Mouse (Mus musculus): ENCODE measurements at regions not wholly inside any gene's neighbourhood (a gene's known extent, or its start where the extent isn't known, plus 50 kb on each side); places are given as distances from the start of the nearest gene placed in this dataset.

DNA sequence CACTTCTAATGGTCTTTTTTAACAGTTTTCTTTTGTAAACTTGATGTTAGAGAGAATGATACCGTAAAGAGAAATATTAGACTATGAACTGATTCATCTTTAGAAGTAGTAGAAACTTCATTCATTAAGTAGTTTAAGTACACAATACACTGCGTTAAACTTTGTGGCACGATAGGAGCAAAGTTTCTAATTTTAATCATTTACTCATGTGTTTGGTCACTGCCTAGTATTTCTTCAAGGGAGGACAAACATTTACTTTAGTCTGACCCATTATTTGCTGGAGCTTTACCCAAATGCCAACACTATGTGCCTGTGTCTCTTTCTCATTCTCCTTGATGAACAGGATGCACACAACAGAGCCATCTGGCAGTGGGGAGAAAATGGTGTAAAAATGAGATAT is 200.6 kb downstream of the Chm start:
- 32% methylated on average over 3 of the region's 3 CpGs for WGBS
- Histone ChIP-seq H3K27ac (ENCODE audit: insufficient read depth, low read depth, low read length) (no peak overlapping the region), H3K4me1 (ENCODE audit: control insufficient read depth, insufficient read depth, insufficient read length, low read length) (no peaks in the 10 kb centered on the region), H3K36me3 (ENCODE audit: control insufficient read depth, insufficient read depth, low read length) (no peaks in the 10 kb centered on the region), H3K27me3 (ENCODE audit: control insufficient read depth, insufficient read depth, low read length) (no peaks in the 10 kb centered on the region), H3K4me3 (ENCODE audit: low read depth, low read length) (no peak overlapping the region)
- no peak for TF ChIP-seq CTCF (IDR thresholded peaks at IDR 0.05; ENCODE audit: extremely low read depth, insufficient read length, insufficient replicate concordance, low read depth, low read length)
- TF ChIP-seq POLR2A (IDR thresholded peaks at IDR 0.05; ENCODE audit: low read depth, low read length) = no peak

DNA sequence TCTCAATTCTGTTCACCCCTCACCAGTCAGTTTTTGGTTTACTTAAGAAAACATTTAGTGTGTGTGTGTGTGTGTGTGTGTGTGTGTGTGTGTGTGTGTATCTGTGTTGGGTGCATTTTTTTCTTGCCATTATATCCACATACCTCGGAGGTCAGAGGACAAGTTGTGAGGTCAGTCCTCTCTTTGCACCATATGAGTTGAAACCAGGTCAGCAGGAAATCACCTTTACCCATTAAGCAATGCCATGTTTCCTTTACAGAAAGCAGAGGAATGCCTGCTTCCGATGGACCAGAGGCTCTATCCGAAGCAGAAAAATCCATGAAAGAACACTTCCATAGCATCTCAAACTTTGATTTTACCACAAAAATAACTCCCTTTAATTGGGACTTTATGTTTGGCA is 201.2 kb downstream of the Chm start:
- Histone ChIP-seq H3K27me3 (ENCODE audit: control insufficient read depth, insufficient read depth, low read length) (no peaks in the 10 kb centered on the region), H3K4me1 (ENCODE audit: control insufficient read depth, insufficient read depth, insufficient read length, low read length) (no peaks in the 10 kb centered on the region), H3K4me3 (ENCODE audit: low read depth, low read length) (no peak overlapping the region), H3K36me3 (ENCODE audit: control insufficient read depth, insufficient read depth, low read length) (no peaks in the 10 kb centered on the region), H3K27ac (ENCODE audit: insufficient read depth, low read depth, low read length) (no peak overlapping the region)
- WGBS = 52% methylated on average over 3 of the region's 3 CpGs
- no peak for TF ChIP-seq CTCF (IDR thresholded peaks at IDR 0.05; ENCODE audit: extremely low read depth, insufficient read length, insufficient replicate concordance, low read depth, low read length)

DNA sequence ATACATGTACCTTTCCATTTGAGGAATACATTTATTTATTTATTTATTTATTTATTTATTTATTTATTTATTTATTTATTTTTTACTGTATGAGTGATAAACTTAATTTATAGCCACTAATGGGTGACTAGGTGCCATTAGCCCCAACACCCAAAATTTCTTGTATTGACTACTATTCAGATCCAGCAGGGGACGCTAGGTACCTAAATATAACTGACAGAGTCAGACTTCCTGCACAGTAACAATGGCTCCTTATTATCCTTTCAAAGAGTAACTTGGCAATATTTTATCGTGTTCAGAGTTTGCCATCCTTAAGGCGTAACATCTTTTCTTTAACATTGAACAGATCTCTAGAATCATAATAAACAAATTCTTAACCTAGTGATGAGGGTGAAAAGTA is 206.7 kb downstream of the Chm start:
- Histone ChIP-seq H3K4me1 (ENCODE audit: control insufficient read depth, insufficient read depth, insufficient read length, low read length) (no peaks in the 10 kb centered on the region), H3K27ac (ENCODE audit: insufficient read depth, low read depth, low read length) (no peak overlapping the region), H3K36me3 (ENCODE audit: control insufficient read depth, insufficient read depth, low read length) (no peaks in the 10 kb centered on the region), H3K4me3 (ENCODE audit: low read depth, low read length) (no peak overlapping the region), H3K27me3 (ENCODE audit: control insufficient read depth, insufficient read depth, low read length) (no peaks in the 10 kb centered on the region)
- WGBS = 30% methylated on average over 3 of the region's 3 CpGs
- TF ChIP-seq CTCF (IDR thresholded peaks at IDR 0.05; ENCODE audit: extremely low read depth, insufficient read length, insufficient replicate concordance, low read depth, low read length) = no peak
- no peak for TF ChIP-seq POLR2A (IDR thresholded peaks at IDR 0.05; ENCODE audit: low read depth, low read length)

DNA sequence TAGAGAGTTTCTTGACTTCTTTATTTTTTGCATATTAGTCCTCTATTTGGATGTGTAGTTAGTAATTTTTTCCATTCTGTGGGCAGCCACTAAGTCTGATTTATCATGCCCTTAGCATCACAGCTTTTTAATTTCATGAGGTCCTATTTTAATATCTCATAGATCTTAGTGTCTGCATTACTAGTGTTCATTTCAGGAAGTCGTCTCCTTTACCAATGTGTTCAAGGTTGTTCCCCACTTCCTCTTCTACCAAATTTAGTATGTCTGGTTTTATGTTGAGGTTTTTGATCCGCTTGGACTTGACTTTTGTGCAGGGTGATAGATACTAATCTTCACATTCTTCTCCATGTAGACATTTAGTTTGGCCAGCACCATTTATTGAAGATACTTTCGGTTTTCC is 221.2 kb downstream of the Chm start:
- TF ChIP-seq POLR2A (IDR thresholded peaks at IDR 0.05; ENCODE audit: low read depth, low read length) (no peak), CTCF (IDR thresholded peaks at IDR 0.05; ENCODE audit: extremely low read depth, insufficient read length, insufficient replicate concordance, low read depth, low read length) (no peak)
- Histone ChIP-seq H3K27me3 (ENCODE audit: control insufficient read depth, insufficient read depth, low read length) (no peaks in the 10 kb centered on the region), H3K36me3 (ENCODE audit: control insufficient read depth, insufficient read depth, low read length) (no peaks in the 10 kb centered on the region), H3K27ac (ENCODE audit: insufficient read depth, low read depth, low read length) (no peak overlapping the region), H3K4me1 (ENCODE audit: control insufficient read depth, insufficient read depth, insufficient read length, low read length) (no peaks in the 10 kb centered on the region), H3K4me3 (ENCODE audit: low read depth, low read length) (no peak overlapping the region)
- 66% methylated on average over 3 of the region's 3 CpGs for WGBS

DNA sequence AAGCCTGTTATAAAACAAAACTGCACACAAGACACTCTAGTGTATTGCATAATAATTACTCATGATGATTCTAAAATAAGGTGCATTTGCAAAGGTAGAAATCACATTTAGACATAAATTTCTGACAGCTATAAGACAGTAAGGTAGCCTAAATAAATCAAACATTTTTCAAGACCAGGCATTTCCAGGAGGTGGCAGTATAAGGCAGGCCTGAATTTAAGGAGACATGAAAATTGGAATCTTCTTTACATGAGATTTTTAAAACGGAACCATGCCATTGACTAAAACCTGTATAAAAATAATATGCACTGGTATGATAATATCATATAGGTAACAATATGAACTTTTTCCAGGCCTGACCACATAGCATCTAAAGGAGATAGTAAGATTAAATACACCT is 235.5 kb downstream of the Chm start:
- Histone ChIP-seq H3K27ac (ENCODE audit: insufficient read depth, low read depth, low read length) (no peak overlapping the region), H3K36me3 (ENCODE audit: control insufficient read depth, insufficient read depth, low read length) (no peaks in the 10 kb centered on the region), H3K4me1 (ENCODE audit: control insufficient read depth, insufficient read depth, insufficient read length, low read length) (no peaks in the 10 kb centered on the region), H3K27me3 (ENCODE audit: control insufficient read depth, insufficient read depth, low read length) (no peaks in the 10 kb centered on the region), H3K4me3 (ENCODE audit: low read depth, low read length) (no peak overlapping the region)
- WGBS = 35% methylated on average over 1 of the region's 1 CpGs
- TF ChIP-seq POLR2A (IDR thresholded peaks at IDR 0.05; ENCODE audit: low read depth, low read length) (no peak), CTCF (IDR thresholded peaks at IDR 0.05; ENCODE audit: extremely low read depth, insufficient read length, insufficient replicate concordance, low read depth, low read length) (no peak)

DNA sequence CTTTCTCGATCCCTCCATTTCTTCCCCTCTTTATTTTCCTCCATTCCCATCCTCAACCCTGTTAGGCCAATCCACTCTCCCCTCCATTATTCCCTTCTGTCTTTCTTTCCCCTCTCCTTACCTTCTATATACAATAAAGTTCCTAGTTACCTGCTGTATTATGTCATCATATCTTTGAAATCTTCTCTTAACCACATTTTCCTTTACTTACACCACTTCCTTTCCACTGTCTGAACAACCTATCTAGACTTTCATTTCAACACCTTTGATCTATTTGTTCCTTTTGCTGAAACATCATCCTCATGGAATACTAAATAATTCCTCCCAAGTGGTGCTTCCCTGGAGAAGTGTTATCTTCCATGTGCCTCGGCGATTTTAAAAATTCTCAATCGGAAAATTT is 237.8 kb downstream of the Chm start:
- Histone ChIP-seq H3K36me3 (ENCODE audit: control insufficient read depth, insufficient read depth, low read length) (no peaks in the 10 kb centered on the region), H3K27ac (ENCODE audit: insufficient read depth, low read depth, low read length) (no peak overlapping the region), H3K27me3 (ENCODE audit: control insufficient read depth, insufficient read depth, low read length) (no peaks in the 10 kb centered on the region), H3K4me3 (ENCODE audit: low read depth, low read length) (no peak overlapping the region), H3K4me1 (ENCODE audit: control insufficient read depth, insufficient read depth, insufficient read length, low read length) (no peaks in the 10 kb centered on the region)
- 89% methylated on average over 4 of the region's 4 CpGs for WGBS
- no peak for TF ChIP-seq CTCF (IDR thresholded peaks at IDR 0.05; ENCODE audit: extremely low read depth, insufficient read length, insufficient replicate concordance, low read depth, low read length)
- TF ChIP-seq POLR2A (IDR thresholded peaks at IDR 0.05; ENCODE audit: low read depth, low read length) = no peak

DNA sequence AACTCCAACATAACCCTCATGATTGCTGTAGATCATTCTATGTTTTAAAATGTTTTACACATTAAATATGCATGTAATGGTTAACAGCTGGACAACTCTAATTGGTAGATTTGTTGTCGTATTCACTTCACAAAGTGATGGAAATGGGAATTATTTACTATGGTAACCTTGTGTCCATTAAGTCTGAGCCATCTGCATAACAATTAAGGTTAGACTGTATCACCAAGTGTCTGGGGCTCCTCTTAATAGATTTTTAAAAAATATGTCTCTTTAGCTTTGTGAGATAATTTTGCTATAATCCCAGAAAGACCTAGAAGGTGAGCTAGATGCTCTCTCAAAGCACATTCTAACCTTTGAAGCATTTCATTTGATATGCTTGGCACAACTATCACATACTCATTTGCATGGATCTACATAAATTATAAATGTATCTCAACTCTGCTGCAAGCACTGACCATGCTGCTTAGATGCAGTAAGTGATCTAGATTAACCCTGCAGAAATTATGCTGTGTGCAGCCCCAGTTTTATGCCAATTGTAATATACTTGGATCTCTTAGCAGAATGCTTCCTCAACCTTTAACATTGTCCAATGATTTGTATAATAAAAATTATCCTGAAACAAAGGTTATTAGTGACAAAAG is 227.2 kb upstream of the Pof1b start:
- Histone ChIP-seq H3K27me3 (ENCODE audit: control insufficient read depth, insufficient read depth, low read length) (no peaks in the 10 kb centered on the region), H3K4me3 (ENCODE audit: low read depth, low read length) (no peak overlapping the region), H3K36me3 (ENCODE audit: control insufficient read depth, insufficient read depth, low read length) (no peaks in the 10 kb centered on the region), H3K4me1 (ENCODE audit: control insufficient read depth, insufficient read depth, insufficient read length, low read length) (no peaks in the 10 kb centered on the region), H3K27ac (ENCODE audit: insufficient read depth, low read depth, low read length) (no peak overlapping the region)
- WGBS = 78% methylated on average over 1 of the region's 1 CpGs
- no peak for TF ChIP-seq CTCF (IDR thresholded peaks at IDR 0.05; ENCODE audit: extremely low read depth, insufficient read length, insufficient replicate concordance, low read depth, low read length)
- no peak for TF ChIP-seq POLR2A (IDR thresholded peaks at IDR 0.05; ENCODE audit: low read depth, low read length)

Measured in small intestine, adult 2 months (tissue).